Mouse (Mus musculus): ENCODE results near the gene Dda1.

DNA sequence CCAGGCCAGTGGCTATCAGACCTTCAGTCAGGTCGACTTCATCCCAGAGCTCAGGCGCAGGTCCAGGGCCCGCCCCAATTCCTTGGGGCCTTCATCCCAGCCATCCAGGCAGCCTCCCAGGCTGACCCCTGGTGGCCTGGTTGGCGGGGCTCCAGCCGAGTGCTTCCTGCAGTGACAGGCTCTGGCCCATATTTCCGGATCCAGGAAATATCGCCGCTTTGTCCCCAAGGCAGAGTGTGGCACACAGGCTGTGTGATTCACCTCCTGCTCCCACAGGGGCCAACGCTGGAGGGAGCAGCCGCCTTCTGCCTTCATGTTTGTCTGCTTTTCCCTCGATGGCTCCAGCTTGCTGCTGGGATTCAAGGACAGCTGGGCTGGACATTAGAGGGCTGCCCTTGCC lies 27.5 kb downstream of the Dda1 start:
- peak; percentile 13 for TF ChIP-seq CTCF (IDR thresholded peaks at IDR 0.05; ENCODE audit: low read depth, low read length)
- TF ChIP-seq POLR2A (IDR thresholded peaks at IDR 0.05; ENCODE audit: insufficient read depth, low read length), result no peak
- TF ChIP-seq EP300 (IDR thresholded peaks at IDR 0.05; ENCODE audit: insufficient read depth, low read depth, low read length), result no peak

Data from ES-Bruce4 (cell line).